Mouse (Mus musculus) urinary bladder, postnatal 14 days (tissue): ENCODE measurements around the gene Il16.

Source experiments
- DNase-seq: peaks from one replicate; pipeline ENCODE4 v3.0.0; 2021; ENCODE audit warnings: low spot score

The Il16 gene

DNA sequence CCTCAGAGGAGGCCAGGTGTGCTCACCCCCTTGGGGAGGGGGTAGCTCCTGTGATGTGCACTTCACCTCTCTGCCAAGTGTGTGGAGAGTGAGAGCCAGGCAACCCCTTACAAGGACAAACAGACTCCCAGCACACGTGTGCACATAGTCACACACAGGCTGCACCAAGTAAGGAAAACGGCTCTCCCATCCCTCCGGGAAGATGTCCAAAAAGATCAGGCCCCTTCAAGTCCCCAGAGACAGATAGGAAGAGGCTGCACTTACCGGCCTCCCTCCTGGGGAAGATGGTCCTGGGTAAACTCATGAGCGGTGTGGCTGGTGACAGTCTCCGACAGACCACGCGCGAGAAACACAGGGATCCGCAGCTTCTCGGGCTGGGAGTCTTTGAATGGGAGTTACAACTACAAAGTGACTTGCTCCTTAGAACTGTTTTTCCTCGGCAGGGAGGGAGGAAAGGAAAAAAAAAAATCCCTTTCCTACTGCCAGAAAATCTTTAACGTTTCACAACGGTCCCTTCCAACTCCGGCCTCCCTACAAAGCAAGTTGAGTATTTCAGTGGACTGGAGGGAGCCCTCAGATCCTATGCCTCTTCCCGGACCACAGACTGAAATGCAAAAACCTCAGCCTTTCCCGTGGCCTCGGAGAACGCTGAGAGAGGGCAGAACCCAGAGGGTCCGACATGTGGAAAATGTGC lies at the start of gene Il16:
Il16 (minus strand) TSS at position 314 of the 694 bp plus-strand sequence.
- DNase-seq: peak; percentile 20

DNA sequence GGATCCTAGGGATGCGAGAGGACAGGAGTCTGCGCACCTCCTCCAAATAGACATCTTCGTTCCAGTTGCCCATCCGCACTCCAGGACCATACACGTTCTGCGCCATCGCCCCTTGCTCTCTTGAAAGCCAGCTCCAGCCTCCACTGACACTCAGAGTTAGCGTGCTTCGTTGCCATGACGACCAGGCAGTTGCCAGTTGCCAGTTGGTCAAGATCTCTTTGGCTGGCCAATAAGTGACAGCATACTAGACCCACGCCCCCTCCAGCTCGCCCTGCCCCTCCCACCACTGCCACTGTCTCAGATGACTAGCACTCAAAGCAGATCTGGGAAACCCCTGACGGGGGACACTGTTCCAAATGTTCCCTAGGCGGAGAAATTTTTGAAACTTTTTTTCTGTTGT lies 49.2 kb upstream of the Il16 start, which contains the start of gene Cfap161:
Cfap161 (minus strand) TSS at position 176 of the 400 bp plus-strand sequence.
- DNase-seq: peak; percentile 11

DNA sequence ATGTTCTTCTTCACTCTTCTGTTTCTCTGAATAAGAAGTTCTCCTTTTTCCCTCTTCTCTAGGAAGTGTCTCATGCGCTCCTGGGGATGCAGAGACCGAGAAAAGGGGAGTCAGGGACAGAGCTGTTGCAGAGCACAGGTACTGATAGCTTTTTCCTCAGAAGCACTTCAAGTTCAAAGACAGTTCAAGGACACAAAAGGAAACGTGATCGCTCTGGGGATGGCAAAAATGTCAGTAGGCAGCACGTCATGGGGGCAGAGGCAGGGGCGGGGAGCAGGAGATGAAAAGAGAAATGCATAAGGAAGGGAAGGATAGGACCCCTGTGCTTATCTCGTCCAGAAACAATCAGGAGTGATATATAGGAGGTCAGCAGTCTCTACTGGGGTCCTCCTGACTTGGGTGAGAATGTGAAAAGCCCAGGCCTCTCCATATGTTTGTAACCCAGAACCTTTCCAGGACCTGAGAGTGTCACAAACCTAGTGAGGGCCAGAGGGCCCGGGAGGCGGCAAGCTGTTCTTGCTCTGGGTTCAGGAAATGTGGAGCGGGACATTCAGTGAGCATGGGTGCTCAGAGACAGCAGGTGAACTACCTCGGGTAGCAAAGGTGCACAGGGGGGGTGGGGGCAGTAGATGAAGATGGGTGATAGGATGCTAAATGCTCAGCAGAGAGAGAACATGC lies 48.6 kb upstream of the Il16 start:
- no peak for DNase-seq

DNA sequence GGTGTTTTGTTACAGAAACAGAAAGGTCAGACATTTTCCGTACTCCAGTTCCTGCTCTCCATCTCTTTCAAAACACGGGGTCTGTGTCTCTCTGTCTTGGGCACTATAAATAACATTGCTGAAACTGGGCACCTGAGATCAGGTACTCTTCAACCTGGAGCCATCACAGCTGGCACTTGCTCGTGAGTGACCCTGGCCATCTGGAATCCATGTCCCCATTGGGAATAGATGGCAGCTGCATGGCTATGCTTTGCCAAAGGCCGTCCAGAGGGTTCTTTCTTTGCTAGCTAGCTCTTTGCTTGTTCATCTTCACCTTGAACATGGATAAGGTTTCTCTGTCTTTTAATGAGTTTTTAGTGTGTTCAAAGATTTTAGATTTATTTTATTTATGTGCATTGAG lies 35.4 kb upstream of the Il16 start:
- no peak for DNase-seq

DNA sequence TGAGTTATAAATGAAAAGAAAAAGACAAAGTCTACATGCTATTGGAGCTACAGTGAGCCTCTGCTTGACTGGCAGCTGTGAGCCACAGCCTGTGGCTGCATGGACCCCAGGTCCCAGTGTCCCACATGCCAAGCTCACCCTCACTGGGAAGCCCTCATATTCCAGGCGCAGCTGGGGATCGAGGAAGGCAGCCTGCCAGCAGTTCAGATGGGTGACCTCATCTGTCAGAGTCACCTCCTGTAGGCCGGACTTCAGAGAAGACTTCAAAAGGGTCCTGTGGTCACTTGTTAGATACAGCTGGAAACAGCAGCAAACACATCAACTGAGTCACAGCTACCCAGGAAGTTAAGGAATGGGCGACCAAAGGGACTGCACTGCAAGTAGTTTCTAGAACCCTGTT lies 34.5 kb upstream of the Il16 start:
- no peak for DNase-seq

DNA sequence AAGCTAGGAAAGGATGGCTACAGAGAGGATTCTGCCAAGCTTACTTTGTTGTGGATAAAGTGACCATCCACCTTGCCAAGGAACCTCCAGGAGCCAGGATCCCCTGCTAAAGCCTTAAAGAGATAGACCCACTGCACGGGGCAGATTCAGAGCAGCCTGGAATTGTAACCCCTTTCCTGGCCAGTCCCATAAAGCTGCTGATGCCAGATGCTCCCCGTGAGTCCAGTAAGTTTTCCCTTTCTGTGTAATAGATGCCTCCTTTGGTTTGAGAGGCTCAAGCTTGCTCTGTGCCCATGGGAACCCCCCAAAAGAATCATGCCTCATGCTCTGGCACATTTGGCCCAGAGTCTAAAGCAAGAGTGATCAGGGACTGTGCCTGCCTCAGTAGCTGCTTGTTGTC lies 33.5 kb upstream of the Il16 start:
- no peak for DNase-seq

DNA sequence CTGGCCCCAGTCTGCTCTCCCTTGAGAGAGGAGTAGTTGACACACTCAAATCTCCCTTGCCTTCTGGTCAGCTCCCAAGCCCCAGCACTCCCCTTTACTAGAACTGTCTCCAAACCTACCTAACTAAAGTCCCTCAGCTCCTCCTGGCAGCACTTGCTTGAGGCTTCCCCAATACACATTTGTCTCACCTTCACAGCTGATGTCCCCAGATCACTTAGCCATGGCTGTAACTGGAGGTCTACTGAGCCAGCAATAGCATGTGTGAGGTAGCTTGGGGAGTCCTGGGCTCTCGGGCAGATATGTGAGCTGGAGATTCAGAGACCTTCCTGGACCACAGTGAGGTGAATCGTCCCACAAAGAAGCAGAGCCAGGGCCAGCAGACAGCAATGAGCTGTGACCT lies 33.0 kb upstream of the Il16 start:
- DNase-seq: no peak

DNA sequence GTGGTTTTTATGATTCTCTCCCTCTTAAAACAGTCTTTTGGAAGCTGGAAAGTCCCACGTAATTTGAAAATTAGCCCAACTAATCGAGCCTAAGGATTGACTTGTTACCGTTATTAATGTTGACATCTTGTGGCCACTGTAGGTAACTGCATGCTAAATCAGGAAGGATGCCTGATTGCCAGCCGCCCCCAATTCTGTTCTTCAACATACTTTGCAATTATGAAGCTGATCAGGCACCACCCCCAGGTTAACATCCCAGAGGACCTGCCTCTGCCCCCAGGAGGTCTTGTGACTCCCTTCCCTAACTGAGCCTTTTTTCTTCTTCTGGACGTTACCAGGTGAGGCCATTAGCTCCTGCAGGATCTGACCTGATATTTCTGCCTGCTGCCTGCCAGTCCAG lies 29.2 kb upstream of the Il16 start:
- peak; percentile 12 for DNase-seq

DNA sequence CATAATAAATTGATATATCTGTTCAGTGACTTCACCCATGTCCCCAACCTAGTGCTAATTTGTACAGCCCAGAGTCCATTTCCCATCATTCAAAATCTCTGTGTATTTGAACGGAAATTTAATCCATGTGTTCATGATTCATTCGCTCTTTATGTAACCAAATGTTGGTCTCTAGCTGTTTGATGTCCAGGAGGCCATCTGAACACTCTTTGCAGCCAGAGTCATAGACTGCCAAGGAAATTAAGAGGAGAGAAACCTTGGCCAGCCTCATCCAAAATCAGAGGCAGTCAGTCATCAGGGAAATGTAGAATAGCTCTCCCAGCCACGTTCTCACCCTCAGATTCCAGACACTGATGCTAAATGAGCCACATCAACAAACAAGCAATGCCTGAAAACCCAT lies 18.1 kb upstream of the Il16 start:
- no peak for DNase-seq

DNA sequence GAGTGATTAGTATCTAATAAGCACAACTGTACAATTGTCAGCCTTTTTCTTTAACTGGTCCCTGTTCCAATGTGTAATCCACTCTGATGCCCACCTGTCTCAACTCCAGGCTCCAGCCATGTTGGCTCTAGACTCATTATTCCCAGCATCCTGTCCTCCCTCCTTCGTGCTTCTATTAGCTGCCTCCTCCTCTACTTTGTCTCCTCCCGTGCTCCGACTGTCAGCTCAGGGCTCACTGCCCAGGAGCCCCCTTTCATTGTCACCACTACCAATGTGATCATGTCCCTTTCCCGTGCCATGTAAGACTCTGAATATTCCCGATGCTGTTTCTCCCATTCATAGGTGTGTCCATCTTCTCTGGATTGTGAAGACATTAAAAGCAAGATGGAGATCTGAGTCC lies 16.8 kb upstream of the Il16 start:
- DNase-seq: no peak

DNA sequence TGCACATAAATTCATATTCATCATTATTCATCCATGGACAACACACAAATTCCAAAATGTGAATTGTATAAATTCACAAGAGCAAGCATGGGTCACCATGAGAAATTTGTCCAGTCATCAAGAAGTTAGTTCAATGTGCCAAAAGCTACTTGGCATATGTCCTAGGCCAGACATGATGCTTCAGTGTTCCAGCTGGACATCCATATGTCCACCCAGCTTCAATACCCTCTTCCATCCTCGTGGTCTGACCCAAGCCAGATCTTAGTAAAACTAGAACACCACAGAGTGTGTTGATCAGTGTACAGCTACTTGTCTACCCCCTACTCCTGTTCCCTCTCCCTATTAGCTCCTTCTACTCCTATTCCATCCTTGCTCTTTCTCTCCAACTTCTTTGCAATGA lies 5.5 kb upstream of the Il16 start:
- DNase-seq: no peak

DNA sequence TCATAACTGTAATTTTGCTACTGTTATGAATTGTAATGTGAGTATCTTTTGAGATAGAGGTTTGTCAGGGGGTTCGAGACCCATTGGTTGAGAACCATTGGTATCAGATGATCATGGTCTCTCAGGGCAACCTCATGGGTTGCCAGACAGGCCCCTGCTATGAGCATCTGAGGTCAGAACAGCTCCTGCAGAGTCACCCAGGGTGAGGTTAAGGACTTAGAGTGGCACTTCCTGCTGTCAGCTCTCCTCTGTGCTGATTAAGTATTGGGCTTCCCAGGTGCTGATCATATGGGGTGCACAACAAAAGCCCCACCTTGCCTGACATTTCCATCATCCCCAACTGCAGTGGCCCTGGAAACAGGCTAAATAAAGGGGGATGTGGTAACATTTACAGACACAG lies 2.9 kb upstream of the Il16 start:
- no peak for DNase-seq

DNA sequence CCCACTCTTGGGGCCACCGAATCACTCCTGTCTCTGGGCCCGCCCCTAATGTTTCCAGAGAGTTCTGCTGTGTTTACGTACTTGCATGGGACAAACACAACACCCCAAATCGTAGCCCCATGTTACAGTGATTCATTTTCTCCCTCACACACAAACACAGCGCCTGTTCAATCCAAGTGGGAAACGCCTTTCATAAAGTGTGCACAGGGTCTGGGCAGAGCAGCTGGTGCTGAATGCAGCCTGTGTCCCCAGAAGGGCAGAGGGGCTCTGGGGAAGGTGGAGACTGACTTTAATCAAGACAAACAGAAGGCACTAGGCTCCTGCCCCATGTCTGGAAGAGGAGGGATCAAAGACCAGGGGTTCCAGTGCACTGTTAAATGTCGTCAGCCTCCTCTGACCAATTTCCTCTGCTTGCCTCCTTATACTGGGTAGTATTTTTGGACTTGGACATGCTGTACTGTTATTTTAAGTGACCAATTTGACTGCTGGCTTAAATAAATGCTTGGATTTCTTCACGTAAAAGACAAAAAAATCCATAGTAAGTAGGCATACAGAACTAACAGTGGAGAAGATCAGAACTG lies 671 bp upstream of the Il16 start:
- no peak for DNase-seq

DNA sequence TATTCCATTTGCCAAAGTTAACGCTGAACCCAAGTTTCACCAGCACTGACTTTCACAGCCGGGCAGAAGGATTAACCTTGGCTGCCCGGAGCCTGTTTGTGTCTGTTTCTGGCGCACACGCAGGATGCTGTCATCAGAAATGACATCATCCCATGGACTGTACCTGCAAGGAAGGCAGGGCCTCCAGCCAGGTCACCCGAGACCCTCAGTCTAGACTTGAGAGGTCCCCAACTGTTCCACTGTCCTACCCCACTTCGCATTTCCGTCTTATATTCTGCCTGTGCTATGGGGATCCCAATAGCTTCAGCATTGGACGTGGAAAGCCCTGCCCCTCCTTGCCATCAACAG lies 487 bp downstream of the Il16 start:
- DNase-seq: no peak

DNA sequence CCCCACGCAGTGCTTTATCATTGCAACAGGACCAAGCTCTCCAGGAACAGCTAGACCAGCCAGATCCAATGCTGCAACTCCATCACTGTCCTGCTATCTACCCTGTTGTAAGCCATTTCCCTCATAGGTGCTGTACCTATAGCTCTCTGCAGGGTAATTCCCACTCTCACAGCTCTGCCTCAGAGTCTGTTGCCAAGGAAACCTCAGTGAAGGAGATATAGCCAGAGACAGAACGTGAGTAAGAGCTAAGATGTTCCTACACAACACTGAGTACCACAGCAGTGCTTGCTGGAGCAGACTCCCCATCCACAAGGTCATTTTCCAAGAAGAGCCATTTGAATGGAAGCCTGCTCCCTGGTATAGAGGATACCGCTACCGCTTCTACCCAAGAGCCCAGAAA lies 1.3 kb downstream of the Il16 start:
- DNase-seq: no peak

DNA sequence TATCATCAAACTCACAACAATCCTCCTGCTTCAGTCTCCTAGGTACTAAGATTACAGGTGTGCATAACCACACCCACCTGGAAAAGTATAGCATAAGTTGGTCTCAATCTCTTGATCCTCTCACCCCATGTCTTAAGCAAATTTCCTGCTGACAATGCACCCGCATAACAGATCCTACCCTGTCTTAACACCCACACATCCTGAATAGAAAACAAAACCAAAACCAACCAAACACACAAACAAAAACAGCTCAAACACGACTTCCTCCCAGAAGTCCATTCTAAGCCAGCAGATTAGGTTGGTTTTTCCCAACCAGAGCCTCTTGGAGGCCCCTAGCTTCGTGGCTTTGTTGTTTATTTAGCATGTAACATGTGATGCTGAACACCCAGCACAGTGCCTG lies 2.8 kb downstream of the Il16 start:
- no peak for DNase-seq

DNA sequence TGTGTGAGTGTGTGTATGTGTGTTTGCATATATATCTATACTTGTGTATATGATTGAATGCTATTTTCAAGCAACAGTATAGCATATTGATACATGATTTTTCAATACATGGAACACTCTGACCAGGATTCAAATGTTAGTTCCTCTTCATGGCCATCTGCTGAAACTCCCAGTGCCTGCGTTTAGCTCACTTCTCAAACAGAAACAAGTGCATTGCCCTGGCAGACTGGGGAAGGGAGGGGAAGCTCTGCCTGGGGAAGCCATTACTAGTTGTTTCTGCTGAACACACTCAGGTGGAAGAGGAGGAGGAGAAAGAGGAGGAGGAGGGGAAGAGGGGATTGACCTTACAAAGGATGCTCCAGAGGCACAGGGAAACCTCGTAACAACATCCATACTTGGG lies 3.5 kb downstream of the Il16 start:
- no peak for DNase-seq

DNA sequence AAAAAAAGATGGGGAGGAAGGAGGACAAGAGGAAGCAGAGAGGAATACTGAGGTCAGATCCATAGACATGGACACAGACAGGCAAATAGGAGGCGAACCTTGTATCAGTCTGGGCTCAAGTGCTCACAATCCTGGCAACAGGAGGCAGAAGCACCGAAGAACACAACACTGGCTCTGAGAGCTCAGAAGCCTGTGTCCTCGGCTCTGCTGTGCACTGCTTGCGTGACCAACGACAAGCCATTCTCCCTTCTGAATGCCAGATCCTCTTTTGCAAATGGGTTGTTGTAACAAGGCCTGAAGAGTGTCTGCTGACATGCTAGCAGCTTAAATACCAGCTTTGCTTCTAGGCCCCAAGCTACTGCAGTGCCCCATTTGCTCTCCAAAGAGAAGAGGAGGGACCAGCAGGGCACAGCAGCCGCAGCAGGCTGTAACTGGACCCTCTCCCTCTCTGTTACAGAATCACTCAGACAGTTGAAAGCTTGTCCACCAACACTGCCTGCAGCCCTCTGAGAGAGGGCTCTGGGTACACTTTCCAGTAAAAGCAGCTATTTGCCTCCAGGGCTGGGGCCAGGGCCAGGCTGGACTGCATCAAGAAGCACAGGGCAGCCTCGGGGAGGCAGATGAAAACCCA lies 5.7 kb downstream of the Il16 start:
- no peak for DNase-seq

DNA sequence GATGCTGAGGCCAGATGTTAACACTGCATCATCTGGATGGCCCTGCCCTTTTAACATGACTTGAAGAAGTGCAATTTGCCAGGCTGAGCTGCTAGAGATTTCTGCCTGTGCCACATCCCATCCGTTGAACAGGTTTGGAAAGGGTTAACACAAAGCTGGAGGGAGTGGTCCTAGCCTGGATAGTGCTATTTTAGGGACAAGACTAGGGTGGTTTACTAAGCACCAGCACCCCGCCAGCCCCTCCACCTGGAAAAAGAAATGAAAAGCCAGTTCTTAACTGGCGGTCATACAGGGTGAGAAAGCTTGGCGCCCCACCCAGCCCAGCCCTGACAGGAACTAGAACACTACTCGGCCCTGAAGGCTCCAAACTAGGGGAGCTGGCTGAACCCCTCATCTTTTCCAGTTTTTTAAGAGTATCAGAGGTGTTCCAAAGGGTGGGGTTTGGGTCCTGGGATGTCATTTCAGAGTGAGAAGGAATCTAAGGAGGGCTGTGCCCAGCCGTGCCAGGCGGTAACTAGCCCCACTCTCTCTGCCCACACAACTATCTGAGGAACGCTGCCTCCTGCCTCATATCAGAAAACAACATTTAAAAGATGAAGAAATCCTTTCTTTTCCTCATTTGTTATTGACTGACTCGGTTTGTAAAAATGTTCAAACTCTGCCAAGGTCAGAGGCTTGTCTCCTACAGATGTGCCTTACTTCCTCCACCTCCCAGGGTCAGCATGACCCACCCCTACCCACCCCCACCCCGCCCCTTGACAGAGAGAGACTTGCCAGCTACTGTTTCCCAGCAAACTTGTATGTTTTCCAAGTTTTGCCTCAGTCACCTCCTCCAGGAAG lies 6.7 kb downstream of the Il16 start:
- no peak for DNase-seq

DNA sequence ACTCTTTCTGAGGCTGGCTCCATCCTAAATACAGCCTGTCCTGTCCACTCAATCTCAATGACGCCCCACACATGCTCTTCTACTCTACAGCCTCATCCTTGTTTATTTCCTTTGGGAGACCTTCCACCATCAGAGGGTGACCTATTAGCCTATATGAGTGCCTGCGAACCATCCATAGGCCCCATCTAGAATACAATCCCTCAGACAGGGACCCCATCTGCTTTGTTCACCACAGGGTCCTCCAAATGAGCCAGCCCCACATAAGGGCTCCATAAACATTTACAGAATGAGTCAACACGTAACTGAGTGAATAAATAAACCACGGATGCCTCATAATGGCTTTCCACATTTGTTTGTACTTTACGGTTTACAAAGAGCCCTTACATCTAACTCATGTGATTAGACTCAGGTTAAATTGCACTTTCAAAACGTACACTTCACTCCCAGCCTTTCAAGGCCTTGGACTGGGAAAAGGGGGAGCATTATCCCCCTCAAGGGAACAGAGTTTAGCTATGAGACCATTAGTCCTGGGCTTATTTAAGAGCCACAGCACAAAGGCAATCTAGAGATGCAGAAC lies 7.5 kb downstream of the Il16 start:
- DNase-seq: no peak

DNA sequence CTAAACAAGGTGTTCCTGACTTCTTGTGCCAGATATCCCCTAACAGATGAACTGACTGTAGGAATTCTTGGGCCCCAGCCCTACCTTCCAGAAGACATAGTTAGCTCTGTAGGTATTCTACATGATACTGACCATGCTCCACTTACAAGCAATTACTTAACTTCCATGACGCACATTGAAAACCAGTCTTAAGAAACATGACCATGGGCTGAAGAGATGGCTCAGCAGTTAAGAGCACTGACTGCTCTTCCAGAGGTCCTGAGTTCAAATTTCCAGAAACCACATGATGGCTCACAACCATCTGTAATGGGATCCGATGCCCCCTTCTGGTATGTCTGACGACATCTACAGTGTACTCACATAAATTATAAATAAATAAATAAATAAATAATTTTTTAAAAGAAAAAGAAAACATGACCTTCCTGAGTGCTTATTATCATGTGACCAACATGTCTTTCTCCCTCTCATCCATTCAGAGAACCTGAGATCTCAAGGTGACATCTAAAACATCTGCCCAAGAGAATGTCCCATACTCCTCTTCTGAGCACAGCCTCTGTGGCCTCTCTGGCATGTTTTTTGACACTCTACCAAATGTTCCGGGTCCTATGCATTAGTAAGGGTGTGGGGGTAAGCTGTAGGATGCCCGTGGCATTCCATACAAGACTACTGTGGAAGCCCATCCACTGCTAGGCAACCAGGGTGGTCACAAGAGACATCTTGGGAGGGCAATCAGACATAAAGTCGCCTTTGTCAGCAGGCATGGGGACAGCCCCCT lies 9.0 kb downstream of the Il16 start:
- no peak for DNase-seq
